Mouse (Mus musculus): ENCODE measurements around the gene Arl4a.

The Arl4a gene

DNA sequence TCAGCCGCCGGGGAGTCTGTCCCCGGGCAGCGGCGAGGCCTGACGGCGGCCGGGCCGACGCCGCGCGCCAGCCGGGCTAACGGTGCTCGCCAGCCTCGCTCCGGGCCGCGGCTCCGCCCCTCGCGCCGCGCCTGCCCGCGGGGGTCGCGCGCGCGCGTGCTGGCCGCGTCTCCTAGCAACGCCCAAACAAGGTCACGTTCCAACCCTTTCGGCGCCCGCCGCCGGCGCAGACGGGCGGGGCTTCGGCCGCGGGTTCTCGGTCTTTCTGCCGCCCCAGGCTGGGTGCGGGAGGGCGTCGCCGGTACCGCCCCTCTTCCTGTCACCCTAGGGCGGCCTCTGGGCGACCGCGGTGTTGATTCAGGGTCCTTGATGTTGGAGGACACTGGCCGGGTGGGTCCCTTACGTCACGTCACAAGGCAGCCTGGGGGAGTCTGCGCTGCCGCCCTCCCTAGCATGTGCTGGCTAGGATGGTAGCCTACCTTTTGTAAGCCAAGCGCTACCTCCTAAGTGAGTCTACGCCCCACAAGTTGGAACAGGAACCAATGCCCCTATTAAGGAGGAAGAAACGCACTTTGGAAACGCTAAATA, at the start of gene Arl4a:
Gene Arl4a, minus strand, starts transcription at position 150 of the 588 bp plus-strand sequence.
- DNase-seq, result peak; percentile 97

DNA sequence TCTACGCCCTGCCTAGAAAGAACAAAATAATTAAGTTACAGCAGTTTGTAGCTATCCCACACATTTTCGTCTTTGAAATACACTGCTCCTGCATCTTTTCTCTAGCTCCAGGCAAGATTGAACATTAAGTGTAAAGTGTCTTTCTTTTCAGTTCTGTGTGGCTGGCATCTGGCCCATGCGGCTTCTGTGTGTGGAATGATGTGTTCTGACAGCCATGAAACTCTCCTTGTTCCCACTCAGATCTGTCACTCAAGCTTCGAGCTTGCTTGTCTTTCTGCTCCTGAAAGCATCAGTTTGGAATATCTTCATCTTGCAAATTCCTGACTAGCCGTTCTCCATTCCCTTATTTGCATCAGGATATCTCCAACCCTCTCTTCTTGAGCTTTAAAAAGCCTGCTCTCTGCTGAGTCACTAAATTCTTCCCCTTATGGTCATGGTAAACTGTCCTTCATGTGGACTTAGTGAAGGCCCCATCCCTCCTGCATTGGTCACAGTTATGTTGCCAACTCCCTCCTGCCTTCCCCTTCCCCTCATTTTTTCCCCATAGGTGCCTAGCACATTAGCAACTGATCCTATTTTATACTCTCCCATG, 48.0 kb upstream of the Arl4a start:
- no peak for DNase-seq

DNA sequence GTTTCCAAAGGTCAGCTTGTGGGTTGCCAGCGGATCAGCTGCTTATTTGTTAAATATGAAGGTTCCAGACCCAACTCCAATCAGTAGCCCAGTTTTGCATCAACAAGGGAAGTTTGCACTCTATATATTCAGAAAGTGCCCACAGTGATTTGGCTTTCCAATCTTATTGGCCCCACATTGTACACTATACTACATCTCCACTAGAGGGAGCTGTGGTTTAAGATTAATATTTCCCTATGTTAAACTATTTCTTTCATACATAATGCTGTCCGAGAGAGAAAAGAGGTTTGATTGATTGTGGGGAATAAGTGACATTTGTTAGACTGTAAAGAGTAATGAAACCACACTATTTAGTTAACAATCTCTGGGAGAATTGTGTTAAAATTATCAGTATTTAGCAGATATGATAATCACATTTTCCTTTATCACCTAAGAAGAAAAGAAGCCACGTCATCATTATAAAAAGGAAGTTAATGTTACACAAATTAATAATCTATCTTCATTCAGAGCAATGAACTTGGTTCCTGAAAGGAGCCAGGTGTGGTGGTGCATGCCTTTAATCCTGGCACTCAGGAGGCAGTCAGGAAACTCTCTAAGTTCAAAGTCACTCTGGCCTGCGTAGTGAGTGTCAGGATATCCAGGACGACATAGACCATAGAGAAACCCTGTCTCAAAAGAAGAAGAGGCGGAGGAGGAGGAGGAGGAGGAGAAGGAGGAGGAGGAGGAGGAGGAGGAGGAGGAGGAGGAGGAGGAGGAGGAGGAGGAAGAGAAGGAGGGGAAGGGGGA, 44.8 kb upstream of the Arl4a start:
- no peak for DNase-seq

DNA sequence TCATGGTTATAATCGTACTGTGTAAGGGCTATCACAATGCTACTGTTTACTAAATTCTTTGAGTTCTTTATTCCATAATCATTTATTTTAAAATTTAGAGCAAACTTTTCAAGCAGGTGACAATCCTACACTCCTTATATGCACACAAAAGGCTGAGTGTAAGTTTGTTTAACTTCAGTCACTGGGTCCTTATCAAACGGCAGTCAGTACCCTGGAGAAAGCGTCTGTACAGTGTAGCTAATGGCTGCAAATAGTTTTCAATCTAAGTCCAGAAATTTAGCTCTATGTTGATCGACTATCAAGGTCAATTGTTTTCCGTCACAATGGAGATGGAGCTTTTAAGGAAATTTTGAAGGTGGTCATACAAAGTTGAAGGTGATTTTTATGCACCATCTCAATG, 44.2 kb upstream of the Arl4a start:
- DNase-seq, result no peak

DNA sequence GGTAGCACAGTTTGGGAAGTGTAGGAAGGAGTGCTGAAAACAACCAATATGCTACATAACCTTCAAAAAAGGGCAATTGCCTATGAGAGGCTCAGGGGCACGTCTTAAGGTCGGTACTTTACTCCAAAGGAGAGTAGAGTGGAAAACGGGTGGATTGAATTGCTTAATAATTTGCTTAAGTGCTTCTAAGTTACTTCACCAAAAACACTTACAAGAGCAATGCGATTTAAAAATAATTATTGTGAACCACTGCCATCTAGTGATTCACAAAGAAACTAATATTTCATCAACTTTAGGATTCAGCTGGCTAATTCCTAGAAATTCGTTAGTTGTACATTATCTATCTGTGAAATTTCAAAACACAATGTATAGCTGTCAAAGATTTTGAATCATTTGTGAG, 35.8 kb upstream of the Arl4a start:
- no peak for DNase-seq

DNA sequence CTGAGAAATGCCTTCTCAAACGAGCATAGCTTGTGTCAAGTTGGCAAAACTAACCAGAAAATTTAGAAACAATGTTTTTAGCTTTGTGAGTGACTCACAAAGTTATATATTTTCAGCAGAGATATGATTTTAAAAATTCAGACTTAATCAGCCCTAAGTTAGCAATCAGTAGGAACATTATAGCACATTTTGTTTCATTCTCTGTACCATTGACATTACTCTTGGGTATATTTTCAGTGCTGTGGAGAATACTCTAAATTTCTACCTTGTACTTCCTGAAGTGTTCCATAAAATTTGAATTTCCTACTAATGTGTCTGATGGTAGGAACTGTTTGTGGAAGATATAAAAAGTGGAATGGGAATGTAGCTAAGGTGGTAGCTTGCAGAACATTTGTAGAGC, 9.2 kb upstream of the Arl4a start:
- DNase-seq, result no peak

DNA sequence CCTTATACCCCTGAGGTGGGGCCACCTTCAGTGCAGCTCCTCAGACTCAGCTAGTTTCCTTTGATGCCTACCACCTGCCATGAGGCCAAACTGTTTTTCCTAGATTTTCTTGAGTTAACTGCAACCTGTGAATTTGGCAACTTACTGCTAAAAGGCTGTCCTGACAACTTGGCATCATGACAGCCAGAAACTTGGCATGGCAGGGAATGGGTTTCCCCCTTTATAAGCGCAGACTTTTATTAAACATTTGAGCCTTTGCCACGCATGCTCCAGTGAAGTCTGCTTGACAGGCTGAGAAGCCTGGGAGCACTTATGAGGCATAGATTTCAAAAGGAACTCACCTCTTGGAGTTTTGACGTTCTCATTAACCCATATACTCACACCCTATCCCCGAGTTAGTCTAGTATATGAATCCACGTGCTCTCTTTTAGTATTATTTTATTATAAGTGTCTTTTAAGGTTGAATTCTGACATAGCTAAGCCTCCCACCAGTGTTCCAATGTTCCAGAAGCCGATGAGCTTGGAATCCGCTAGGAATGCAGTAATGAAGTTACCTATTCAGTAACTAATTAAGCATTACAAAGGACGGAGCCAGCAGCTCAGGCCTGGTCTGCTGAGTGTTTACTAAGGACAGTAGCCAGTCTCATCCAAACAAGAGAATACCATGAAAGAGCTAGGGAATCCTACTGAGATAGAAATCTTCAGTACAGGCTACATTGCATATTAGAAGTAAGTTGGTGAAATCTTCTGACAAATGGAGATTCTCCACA, 6.2 kb upstream of the Arl4a start:
- no peak for DNase-seq

DNA sequence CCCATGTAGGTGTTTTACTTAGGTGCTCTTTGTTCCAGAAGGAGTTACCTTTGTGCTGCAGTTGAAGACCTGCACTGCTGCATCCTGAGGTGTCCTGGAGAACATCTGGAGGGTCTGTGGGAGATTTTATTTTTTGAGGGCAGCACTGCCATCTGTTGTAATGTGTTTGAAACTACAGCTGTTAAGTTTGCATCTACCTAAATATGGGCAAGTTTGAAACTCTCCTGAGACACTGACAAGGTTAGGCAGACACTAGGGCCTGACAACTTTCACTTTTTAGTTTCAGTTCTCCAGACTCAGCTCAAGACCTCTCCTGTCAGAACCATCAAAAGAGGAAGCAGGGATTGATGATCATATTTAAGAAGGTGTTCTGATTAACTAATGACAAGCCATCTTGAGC, 2.2 kb upstream of the Arl4a start:
- DNase-seq, result no peak

DNA sequence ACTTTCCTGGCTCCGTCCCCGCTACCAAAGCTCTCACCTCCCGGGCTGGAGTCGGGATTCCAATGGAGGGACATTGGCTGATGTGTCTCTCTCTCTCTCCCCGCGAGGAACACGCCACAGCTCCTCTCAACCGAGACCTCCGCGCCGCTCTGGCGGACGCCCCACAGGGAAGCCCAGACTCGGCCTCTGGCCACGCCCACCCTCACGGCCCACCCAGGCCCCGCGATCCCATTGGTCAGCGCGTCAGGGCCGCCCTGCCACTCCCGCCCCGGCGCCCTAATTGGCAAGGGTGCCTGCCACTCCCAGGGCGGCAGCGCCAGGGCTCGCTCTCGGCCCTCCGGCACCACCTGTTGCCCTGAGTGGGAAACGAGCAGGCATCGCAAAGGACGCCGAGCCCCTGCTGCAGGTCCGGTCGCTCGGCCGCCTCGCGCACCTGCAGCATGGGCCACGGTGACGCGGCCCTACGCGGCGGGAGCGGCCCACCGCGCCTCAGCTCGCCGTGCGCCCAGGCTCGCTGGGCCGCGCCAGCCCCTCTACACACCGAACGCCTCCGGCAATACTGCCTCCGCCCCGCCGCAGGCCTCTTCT, 505 bp downstream of the Arl4a start:
- peak; percentile 100 for DNase-seq

DNA sequence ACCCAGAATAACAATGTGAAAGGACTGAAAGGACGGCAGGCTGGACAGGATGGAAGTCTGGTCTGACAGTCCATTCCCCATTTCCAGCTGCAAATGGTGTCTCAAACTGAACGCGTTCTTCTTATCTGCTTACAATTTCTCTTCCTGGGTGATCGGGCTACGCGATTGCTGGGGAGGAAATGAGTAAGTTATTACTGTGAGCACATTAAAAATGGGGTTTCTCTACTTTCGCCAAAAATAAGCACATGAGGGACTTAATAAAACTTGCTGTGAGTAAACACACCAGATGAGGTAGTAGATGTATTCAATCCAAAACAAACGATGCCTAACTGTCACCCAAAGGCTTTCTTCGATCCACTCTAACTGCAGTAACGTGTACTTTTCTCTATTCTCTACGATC, 1.2 kb downstream of the Arl4a start:
- peak; percentile 63 for DNase-seq

DNA sequence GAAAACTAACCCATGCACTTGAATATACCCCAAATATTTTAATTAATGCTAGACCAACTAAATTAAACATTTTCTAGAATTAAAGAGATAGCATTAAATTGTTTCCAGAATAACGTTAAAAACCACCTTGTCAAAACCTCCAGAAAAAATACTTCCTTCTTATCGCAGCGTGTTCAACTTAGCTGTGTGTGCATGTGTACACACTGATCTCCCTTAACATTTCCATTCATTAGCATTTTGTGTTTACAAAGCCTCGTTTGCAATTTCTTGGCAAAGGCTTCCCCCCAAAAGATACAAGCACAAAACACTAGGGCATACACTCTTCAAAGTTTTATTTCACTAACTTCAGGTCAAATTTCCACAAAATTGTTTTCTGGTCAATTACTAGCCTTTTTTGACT, 2.3 kb downstream of the Arl4a start:
- DNase-seq, result no peak

DNA sequence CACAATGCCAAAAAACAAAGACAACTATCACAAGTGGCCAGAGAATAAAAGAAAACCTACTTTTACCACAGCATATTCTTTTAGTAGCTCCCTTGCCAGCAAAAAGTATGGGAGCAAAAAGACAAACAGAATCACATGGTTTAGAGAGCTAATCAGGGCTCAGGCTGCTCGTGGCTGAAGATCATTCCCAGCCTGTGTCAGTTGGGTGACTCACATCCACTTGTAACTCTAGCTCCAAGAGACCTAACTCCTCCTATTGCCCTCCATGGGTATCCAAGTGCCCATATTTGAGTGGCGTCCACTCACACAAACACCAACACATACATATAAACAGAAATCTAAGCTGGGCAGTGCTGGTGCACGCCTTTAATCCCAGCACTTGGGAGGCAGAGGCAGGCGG, 8.6 kb downstream of the Arl4a start:
- DNase-seq, result no peak

DNA sequence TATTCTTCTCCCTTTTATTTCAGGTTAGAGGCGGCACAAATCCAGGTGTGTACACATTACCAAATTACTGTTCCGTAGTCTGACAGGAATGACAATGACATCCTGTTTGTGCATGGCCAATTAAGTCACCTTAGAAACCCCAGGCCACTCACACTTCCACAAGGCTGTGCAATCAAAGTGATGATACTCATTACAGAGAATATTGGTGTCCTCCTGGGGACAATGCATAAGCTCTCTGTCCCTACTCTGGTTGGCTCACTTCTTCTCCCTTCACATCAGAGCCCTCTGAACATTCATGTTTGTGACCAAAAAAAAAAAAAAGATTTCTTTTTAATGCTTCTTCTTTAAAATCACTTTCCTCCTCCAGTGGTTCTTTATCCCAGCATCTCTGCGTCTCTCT, 10.0 kb downstream of the Arl4a start:
- no peak for DNase-seq

DNA sequence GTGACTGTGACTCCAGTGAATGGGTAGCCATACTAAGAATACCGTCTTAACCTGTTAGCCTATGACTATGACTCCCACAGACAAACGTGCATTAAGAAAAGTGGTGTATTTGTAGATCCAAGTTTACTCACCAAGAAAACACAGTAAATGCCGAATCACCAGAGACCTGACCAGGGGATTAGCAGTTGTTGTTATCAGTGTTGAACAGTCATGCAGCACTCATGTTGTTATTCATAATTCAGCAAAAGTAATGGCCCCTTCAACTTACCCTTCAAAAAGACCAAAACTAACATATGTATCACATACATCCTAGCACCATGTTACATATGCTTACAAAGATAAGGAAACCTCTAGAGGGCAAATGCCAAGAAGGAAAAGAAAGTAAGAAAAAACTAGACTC, 10.4 kb downstream of the Arl4a start:
- peak; percentile 49 for DNase-seq

DNA sequence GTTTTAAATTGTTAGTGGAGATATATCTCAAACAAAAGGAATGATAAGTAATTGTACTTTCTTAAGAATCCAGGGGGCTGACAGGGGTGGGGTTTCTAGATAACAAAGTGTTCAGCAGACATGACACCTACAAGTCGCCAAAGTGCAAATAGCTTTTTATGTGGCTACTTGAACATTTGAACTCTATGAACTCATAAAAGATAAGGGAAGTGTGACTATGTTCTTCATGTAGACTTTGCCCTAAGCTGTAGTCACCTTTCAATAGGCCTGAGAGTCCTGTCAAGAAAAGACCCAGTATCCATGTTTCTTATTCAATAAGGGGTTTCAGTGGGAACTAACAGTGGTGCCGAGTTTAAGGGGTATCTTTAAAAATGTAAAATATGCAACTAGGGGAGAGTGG, 13.9 kb downstream of the Arl4a start:
- no peak for DNase-seq

DNA sequence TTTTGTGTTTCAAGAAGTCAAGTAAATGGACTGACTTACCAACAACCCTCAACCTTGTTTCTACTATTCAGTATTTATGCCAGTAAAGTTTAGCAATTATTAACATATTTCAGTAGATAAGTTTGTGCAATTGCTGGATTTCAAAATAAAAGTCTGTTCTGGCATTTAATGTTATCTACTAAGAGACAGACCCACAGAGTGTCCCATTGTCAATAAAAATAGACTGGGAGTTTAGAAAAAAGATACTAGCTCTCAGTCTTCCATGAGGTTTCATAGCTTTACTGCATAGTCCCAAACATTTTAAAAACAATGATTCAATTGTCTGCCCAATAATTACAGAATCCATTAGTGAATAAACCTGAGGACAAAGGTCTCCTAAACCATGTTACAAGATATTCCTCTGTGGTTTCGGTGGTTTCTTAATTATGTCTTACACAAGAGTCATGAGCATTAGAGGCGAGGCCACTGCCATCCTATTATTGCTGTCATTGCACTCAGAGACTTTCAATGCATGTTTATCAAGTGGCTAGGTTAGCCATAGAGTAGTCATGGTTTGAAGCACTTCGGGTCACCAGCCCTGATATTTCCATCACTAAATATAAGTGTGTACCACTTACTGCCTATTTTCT, 14.7 kb downstream of the Arl4a start:
- no peak for DNase-seq

DNA sequence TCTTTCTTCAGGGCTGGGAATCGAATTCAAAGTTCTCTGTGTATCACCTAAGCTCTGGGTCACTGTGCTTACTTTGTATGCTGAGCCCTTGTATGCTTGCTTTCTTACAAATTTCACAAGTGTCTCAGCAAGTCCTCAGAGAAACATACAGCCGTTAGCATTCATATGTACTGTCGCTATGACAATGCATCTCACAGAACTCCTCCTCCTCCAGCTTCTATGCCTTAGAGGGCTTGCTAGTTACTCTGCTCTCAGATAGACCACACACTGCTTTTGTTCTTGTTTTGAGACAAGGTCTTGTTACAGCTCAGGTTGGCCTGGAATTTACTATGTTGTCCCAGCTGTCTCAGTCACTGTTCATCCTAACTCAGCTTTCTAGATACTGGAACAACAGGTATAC, 15.5 kb downstream of the Arl4a start:
- DNase-seq, result no peak

DNA sequence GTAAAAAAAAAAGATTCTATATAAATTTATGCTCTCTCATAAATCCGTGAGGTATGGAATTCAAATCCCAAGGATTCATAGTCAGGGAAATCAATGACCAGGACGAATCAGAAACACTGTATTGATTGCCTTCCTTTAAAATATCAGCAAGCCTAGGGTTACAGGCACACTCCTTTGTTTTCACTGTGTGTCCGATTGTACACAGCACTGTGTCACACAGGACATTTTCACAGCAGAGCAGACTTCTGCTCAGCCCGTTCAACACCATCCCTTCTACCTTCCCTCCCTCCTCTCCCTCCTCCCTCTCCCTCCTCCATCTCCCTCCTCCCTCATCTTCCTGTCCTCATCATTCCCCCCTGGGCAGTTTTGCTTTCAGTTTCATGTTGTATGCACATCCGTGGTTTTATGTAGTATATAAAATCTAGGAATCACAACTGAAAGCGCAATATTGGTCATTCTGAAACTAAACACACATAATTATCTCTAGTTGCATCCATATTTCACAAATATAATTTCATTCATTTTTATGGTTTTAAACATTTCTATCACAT, 19.8 kb downstream of the Arl4a start:
- DNase-seq, result no peak

DNA sequence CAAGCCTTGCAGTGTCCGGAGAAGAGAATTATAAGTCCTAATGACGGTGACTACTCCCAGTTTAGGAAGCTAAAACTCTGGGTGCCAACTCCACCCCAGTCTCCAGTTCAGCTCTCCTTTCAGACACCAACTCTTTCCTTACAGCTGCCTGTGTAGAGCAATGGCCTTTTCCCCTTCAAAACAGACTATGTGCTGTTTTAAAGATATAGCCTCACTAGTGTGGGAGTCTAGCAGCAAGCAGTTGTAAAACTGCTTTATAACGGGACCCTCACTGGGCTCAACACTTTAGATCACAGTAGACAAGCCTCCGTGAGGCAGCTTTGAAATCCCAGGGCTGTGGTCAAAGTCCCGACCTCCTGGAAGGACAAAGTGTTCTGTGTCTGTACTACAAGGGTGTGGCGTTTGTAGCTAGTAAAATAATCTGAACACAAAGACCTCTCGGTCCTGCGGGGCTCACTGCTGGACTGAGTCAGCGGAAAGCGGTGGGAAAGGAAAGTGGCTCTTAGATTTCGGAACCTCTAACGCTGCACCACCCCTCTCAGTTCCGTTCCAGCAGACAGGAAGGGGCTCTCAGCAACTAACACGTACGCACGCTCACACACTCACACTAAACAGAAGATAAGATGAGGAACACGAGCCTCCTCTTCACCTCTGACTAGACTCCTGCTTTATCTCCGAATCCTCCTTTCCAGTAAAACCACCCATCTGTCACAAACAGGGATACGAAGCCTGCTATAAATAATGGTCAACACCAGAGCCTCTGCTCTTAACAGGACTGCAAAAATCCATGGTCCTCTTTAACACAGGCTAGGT, 21.0 kb downstream of the Arl4a start:
- DNase-seq, result peak; percentile 69

DNA sequence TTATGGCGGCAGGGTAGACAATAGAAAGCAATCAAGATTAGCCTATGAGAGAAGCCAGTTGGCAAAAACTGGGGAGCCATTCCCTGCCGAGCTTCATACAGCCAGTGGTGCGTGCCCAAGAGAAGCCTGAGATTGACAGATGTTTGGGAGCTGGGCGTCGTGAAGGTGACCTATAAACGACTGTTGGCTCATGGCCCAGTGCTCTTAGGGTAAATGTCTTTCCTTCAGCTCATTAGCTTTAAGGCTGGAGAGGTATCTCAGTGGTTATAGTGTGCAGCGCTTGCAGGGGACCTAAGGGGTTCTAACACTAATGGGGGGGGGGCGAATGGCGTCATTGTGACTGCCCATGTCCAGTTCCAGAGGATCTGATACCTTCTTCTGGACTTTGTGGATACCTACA, 21.8 kb downstream of the Arl4a start:
- DNase-seq, result no peak

DNA sequence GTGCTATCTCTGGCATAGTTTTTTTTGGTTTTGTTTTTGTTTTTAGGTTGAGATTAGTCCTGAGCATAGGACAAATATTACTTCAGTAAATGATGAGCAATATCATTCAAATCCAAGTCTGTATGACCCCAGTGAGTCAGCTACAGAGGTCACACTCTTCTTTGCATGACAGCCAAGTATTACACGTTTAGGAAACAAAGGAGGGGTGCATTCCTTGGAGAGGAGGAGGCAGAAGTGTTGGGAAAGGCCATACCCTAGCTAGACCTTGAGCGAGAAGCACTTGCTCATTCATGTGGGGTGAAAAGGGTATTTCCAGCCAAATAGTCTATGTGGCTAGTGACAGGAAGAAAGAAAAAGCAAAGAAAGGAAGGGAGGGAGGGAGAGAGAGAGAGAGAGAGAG, 28.0 kb downstream of the Arl4a start:
- DNase-seq, result no peak

DNA sequence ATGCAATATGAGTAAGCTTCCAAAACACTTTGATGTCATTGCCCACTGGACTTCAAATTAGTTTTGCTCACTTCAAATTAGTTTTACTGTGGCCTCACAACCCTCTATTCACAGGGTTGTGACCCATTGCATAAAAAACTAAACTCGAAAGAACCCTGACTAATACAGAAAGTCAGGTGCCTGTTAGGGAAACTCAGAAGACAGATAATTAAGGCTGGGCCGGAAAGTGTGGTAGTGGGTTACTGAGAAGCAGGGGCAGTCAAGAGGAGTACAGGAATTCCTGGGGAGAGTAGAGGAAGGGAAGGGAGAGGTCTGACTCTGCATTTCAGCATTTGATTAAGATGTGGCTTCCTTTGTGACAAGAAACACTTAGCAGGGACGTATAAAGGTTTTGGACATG, 29.4 kb downstream of the Arl4a start:
- no peak for DNase-seq

Data from liver (tissue).